Mouse (Mus musculus) adrenal gland, adult 8-10 months (tissue): ENCODE measurements around the gene Tmem54. TPM values are rescaled to one million over a fixed set of nuclear protein-coding genes. Genes with fewer than 3 reads are reported as not detected.

Source experiments
- DNase-seq: peaks from one replicate; pipeline ENCODE4 v3.0.0; 2022
- total RNA-seq, 4 experiments: library from RNA; stranded (reverse); gene quantifications; 2 replicates each; pipeline ENCODE4 v1.2.4; 2022

Gene Tmem54
- total RNA-seq, 4 experiments from 2014 or later = not detected

GRCm38 (mm10) chr4:129130755-129131303 lies 25.5 kb downstream of the Tmem54 start:
- no peak for DNase-seq

GRCm38 (mm10) chr4:129134799-129135585 lies 29.6 kb downstream of the Tmem54 start:
- DNase-seq = no peak

GRCm38 (mm10) chr4:129135637-129136036 lies 30.3 kb downstream of the Tmem54 start:
- DNase-seq = no peak

GRCm38 (mm10) chr4:129136189-129136578 lies 30.8 kb downstream of the Tmem54 start:
- no peak for DNase-seq

GRCm38 (mm10) chr4:129136579-129137391 lies 31.4 kb downstream of the Tmem54 start, which contains the start of gene Fndc5:
Fndc5 (plus strand) TSS chr4:129136999.
- no peak for DNase-seq

- DNase-seq = no peak
Measured at GRCm38 (mm10) chr4:129137392-129138321, 32.3 kb downstream of the Tmem54 start.

GRCm38 (mm10) chr4:129139642-129140041 lies 34.3 kb downstream of the Tmem54 start:
- no peak for DNase-seq

- DNase-seq = no peak
Measured at GRCm38 (mm10) chr4:129140808-129141207, 35.5 kb downstream of the Tmem54 start.

- DNase-seq = no peak
Measured at GRCm38 (mm10) chr4:129141560-129142438, 36.5 kb downstream of the Tmem54 start.

- no peak for DNase-seq
Measured at GRCm38 (mm10) chr4:129142439-129143045, 37.2 kb downstream of the Tmem54 start.

- no peak for DNase-seq
Measured at GRCm38 (mm10) chr4:129143509-129143908, 38.2 kb downstream of the Tmem54 start.

- no peak for DNase-seq
Measured at GRCm38 (mm10) chr4:129144401-129145367, 39.3 kb downstream of the Tmem54 start.

- no peak for DNase-seq
Measured at GRCm38 (mm10) chr4:129145411-129145810, 40.1 kb downstream of the Tmem54 start.

- no peak for DNase-seq
Measured at GRCm38 (mm10) chr4:129145943-129146342, 40.6 kb downstream of the Tmem54 start.

GRCm38 (mm10) chr4:129146392-129146791 lies 41.0 kb downstream of the Tmem54 start:
- DNase-seq = no peak

- no peak for DNase-seq
Measured at GRCm38 (mm10) chr4:129147552-129148103, 42.3 kb downstream of the Tmem54 start.

GRCm38 (mm10) chr4:129149321-129149720 lies 44.0 kb downstream of the Tmem54 start:
- DNase-seq = no peak

- DNase-seq = no peak
Measured at GRCm38 (mm10) chr4:129151276-129151811, 46.0 kb downstream of the Tmem54 start.

GRCm38 (mm10) chr4:129157541-129157940 lies 52.2 kb downstream of the Tmem54 start:
- no peak for DNase-seq
